Mouse (Mus musculus): Measurements from ENCODE around the gene Cd47.

Gene Cd47

GRCm38 (mm10) chr16:49951925-49952523 is 151.7 kb downstream of the Cd47 start:
- peak; percentile 69 for DNase-seq

GRCm38 (mm10) chr16:49953817-49954216 is 153.5 kb downstream of the Cd47 start:
- peak; percentile 65 for DNase-seq

GRCm38 (mm10) chr16:49954909-49955308 is 154.6 kb downstream of the Cd47 start:
- no peak for DNase-seq

GRCm38 (mm10) chr16:49955325-49955724 is 155.0 kb downstream of the Cd47 start:
- no peak for DNase-seq

- no peak for DNase-seq
Observed at GRCm38 (mm10) chr16:49955952-49956351, 155.6 kb downstream of the Cd47 start.

- no peak for DNase-seq
Observed at GRCm38 (mm10) chr16:49956531-49957302, 156.4 kb downstream of the Cd47 start.

GRCm38 (mm10) chr16:49958900-49959436 is 158.6 kb downstream of the Cd47 start:
- no peak for DNase-seq

- DNase-seq: no peak
Observed at GRCm38 (mm10) chr16:49962305-49962704, 162.0 kb downstream of the Cd47 start.

GRCm38 (mm10) chr16:49964321-49964986 is 164.1 kb downstream of the Cd47 start:
- DNase-seq: peak; percentile 16

All from kidney, postnatal 14 days (tissue).